Mouse (Mus musculus): ENCODE data around the gene Celf5.
A peak's percentile ranks its signal among the peaks of the same experiment; 100 is the strongest.

The Celf5 gene

DNA sequence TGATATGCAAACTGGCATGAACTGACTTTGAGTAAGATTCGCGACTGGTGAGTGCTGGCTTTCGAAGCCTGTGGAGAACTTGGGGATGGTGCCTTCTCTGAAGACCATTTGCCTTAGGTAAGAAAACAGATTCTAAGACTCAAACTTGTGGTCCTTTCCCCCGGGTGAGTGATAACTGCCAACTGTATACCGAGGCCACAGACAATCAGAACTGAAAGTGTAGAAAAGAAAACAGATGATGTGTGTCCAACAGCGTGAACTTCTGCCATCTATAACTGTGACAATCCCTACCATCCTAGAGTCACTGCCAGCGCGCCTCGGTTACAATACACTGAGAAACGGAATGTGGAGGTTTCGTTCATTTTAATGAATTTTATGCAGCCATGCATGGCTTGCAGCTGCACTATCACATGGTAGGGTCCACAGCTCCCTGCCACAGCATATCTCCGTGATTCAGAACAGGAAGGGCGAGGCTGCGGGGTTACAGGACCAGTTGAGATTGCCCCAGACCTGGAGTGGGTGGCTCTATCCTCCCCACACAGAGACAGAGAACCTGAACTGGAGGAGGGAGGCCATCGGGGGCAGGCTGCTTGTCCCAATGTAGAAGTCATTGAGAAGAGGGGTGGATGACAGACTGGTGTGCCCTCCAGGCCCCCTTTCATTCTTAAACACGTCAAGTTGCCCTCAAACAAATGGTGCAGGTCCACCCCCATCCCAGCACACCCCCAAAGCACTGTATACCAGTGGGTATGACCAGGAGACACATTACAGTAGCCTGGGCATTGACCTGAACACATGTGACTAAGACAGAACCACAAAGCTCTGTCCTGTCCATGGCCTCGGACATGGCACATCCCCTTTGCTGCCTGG, 15.1 kb upstream of the Celf5 start:
- DNase-seq (ENCODE audit: low read depth) = no peak

DNA sequence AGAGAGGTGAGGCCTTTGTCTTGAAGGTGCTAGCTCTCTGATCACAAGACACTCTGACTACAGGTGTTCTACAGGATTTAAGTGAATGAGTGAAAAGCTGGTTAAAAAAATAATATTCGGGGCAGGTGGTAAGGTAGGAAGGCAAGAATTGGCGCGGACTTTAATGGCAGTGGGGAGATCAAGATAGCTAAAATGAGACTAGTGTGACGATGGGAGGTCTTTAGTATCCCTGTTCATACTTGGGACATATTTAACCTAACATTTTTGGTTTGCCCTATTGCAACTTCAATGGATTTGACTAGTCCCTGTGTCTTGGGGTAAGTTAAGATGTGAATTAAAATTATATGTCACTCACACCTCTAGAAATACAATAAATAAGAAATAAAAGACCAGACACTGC, 14.5 kb upstream of the Celf5 start:
- no peak for DNase-seq (ENCODE audit: low read depth)

DNA sequence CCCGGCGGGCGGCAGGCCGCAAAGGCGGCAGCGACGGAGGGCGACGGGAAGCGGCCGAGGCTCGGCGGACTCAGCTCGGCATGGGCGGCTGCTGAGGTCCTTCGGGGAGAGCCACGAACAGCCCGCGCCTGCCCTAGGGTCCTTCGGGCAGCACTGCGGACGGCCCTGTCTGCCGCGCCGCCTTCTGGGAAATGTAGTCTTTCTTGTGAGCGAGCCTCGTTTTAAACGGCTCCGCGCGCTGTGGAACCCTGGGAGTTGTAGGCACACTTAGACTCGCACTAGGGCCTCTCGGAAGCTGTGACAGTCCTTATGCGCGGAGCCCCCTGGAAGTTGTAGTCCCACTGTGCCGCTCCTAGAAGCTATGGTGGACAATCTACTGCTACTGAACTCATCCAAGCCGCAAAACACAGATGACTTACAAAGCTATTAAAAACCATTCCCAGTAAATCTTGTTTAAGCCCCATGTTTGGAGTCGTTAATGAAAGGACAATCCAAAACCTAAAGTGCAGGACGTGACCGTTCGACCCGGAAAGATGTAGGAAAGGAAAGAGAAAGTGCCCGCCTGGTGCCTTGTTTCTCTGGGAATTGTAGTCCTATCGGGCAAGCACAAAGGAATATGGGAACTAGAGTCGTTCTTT, 13.9 kb upstream of the Celf5 start, which contains the start of gene Ncln:
TSS of gene Ncln (minus strand) at position 129 of the 638 bp plus-strand sequence.
- DNase-seq (ENCODE audit: low read depth) = peak; percentile 98

DNA sequence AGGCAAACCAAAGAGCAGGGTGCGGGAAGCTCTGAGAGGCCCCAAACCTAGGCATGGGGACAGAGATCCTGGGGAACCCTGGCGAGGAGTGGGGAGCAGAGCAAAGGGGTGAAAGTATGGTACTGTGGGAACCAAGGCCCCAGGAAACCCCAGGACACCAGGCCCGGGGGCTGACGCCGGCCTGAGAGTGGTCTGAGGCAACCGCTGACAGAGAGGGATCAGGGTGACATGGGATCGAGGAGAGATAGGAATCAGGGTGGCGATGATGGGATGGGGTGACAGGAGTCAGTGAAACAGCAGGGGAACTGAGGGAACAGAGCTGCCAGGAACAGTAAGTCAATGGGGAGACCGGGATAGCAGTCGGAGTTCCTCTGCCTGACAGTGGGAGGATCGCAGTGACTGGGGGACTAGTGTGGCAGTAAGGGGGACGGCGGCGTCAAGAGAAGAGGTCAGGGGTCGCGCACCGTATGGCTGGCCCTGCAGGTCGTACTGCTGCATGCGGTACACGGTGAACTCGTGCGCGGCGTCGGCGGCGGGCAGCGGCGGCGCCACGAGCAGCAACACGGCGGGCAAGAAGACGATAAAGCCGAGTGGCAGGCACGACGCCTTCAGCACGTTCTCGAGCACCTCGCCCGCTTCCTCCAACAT, 13.2 kb upstream of the Celf5 start:
- no peak for DNase-seq (ENCODE audit: low read depth)

DNA sequence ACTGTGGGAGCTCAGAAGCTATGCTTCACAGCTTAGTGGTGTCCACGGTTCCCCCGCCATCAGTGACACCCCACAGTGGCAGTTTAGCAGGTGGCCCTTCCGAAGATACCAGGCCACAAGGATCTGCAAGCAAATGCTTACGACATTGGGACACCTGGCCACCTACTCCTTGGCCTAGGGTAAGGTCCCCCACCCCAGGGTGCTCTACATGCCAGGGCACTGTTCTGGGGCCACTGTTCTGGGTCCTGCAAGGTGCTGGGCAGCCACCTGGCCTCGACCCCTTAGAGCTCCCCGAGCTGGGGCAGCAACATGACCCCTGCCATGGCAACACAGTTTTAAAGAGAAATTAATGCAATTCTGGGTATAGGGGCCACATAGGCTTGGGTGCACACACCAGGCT, 12.6 kb upstream of the Celf5 start:
- DNase-seq (ENCODE audit: low read depth) = no peak

DNA sequence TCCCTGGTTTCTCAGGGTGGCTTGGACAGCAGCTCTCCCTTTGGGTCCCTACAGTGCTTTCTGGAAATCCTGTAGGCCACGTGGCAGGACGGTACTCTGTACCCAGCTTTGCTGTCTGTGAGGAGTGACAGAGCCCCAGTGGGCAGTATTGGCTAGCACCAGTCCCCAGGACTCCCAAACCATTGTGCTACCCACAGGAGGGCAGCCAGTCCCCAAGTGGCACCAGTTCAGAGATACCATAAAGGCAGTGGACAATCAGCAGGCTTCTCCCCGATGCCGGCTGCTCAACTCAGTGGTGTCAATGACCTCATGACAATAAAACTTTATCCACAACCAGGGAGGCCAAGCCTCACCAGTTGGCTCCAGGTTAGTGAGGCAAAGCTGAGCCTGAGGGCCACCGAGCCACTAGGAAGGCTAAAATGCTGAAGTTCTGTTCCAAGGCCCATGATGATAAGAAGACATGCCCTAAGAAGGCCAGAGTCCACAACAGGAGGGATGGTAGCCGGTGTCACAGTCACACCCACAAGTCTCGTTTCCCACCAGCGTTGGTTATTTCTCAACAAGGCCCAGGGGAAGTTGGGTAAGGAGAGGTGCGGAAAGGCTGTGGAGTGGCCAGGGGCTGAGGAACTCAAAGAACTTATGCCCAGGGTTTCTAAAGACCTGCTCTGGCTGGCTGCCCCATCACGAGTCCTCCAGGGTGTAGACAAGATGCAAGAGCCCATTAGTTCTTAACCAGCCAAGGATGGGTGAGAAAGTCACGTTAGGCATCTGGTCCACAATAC, 11.9 kb upstream of the Celf5 start:
- DNase-seq (ENCODE audit: low read depth) = no peak

DNA sequence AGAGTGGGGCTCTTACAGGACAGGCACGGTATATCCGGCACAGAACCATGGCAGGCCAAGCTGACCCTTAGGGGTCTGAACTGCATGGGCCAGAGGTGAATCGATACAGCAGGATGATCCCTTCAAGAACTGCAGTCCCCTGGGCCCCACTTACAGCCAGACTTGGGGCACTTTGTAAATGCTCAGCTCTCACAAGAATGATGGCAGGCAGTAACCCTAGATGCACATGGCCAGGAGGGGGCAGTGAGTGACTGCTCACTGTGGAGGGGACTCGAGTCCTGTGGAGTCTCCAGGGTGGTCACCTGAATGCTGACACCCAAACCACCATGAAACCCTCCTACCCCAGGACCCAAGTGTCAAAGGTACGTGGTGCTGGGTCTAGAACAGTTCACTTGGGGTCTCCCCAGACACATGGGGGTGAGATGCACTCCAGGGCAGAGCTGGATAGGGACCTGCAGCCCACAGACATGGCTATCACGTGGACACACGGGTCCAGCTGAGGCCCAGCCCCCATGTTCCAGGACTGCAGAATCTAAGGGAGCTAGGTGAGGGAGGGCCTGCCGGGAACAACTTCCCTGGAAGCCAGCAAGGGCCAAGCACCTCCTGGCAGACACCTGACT, 11.2 kb upstream of the Celf5 start:
- peak; percentile 53 for DNase-seq (ENCODE audit: low read depth)

DNA sequence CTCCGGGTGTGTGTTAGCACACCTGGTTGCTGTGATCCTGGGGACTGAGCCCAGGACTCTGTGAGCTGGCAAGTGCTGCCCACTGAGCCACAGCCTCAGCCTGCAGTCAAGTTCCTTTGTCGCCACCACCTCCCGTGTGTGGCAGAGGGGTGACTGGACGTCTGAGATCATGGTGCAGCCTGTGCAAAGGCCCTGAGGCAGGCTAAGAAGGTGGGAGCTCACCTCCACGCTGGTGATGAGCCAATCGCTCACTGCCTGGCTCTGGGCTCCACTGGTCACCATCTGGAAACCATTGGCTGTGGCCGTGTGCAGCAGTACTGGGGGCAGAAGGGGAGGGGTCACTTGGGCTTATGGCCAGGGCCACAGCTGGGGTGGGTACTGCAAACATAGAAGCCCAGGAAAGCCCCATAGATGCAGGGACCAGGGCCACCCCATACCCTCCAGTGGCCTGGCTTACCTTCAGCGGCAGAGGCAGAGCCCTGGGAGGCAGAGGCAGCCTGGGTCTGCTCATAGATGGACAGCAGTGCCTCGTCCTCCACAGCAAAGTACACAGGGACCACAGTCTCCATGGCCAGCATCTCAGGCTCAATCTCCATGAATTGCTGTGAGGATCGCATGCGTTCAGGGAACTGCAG, 10.2 kb upstream of the Celf5 start:
- DNase-seq (ENCODE audit: low read depth) = no peak

DNA sequence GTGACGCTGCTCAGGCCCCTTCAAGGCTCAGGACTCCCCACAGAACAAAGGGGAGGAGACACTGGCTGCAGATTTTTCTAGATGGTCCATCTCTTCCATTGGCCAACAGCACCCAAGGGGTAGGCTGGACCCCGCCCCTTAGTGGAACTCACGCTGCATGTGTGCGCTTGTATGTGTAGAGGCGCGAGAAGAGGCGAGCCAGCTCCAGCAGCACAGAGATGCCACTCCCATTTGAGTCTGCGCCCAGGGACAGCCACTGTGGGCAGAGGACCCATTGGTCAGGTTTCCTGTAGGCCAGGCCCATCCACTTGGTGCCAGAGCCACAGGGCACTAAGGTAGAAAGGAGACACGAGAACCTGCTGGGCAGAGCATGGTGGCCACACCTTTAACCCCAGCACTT, 8.5 kb upstream of the Celf5 start:
- DNase-seq (ENCODE audit: low read depth) = no peak

DNA sequence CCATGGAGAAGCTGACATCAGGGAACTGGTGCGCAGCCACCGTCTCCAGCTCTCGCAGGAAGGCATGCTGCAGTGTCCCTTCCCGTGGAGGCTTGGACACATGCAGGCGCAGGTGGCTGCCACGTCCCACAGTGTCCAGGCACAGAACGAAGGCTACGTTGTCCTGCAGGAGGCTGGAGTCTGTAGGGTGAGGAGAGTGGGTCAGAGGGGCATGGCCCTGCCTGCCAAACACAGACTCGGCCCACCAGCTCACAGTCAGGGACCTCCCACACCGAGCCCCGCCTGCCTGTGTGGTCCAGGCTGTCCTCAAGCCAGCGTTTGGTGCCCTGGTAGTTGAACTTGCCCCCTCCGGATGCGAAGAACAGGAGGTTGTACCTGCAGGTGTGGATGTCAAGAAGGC, 7.4 kb upstream of the Celf5 start:
- no peak for DNase-seq (ENCODE audit: low read depth)

DNA sequence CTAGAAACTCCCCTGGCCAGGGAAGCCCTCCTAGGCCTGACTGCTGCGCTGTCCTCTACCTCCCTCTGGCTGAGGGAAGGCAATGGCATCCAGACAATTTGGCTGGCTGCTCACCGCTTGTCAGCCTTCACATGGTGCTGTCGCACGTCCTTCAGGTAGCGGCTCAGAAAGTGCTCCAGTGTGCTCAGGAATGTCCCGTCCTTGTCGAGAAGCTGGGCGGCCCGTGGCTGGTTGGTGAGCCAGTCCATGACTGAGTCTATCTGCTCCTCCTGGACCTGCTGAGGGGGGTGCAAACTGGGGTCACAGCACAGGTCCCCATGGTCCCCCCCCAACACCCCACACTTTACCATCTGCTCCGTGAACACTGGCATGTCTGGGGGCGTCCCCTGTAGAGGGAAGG, 5.6 kb upstream of the Celf5 start:
- DNase-seq (ENCODE audit: low read depth) = no peak

DNA sequence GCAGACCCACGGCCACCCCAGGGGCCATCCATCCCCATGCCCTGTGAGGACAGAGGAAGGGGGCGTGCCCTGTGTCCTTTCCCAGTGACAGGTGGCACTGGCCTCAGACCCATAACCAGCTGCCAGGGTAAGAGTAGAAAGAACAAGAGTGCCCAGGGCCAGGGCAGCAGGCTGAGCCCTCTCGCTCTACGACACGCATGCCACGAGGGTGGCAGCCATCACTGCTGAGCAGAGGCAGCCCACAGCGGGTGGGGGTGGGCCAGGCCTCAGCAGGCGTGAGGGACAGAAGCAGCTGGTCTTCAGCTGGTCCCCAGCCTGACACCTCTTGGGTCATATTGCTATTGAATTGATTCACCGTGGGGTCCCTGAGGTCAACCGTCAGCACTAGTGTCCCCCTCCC, 4.0 kb upstream of the Celf5 start:
- no peak for DNase-seq (ENCODE audit: low read depth)

DNA sequence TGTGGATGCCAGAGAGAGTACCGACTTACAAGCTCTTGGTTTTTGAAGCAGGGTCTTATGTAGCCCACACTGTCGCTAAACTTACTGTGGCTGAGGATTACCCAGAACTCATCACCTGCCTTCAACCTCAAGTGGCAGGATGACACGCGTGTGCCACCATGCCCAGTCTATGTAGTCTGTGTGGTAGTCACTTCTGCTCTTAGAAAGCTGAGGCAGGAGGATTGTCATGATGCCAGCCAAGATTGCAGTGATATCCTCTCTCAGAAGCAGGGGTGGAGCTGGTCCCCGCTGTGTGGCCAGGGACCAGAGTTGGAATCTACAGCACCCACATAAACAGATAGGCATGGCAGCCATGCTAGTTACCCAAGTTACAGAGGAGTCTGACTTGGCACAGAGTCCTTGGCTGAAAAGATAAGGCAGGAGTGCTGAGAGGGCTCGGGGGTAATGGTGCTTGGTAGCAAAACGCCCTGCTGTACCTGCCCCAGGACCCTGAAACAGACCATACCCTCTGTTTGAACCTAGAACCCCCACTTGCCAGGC, 3.0 kb upstream of the Celf5 start:
- no peak for DNase-seq (ENCODE audit: low read depth)

DNA sequence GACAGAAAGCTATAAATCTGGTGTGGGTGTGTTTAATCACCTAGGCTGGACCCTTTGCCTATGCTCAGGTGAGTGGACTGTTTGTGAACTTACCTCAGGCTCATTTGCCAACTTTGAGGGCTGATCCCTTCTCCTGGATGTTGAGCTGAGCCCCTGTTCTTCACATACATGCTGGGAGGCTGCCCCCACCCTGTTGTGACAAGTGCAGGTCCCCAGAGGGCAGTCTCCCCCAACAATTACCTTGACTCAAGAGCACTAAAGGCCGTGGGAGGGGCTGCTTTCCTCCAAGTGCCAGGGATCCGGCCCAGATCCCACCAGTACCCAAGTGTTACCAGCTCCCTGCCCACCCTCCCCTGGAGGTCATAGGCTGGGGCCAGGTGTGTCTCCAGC, 2.5 kb upstream of the Celf5 start:
- DNase-seq (ENCODE audit: low read depth) = peak; percentile 61

DNA sequence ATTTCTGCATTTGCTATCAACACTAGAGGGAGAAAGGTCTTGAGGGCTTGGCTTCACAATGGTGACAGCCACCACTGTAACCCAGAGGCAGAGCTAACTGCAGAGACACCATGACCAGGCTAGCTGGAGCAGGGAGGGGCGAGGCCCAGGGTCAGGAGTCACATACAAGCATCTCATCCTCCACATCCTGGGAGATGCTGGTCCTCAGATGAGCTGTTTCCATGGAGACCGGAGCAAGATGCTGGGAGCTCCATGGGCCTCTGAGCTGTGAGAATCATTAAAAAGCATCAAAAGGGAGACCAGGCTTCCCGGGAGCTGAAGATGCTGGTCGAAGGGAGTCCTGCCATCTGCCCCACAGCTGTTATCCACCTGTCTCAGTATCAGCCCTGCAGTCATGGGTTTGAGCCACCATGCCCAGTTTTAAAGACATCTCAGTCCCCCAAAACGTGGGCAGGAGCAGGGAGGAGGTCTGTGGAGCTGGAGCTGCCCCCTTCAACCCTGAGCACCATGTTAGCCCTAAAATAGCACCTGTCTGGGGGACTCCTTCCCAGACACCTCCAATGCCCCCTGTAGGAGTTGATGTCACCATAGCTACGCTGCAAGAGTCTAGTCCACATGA, 2.0 kb upstream of the Celf5 start:
- no peak for DNase-seq (ENCODE audit: low read depth)

DNA sequence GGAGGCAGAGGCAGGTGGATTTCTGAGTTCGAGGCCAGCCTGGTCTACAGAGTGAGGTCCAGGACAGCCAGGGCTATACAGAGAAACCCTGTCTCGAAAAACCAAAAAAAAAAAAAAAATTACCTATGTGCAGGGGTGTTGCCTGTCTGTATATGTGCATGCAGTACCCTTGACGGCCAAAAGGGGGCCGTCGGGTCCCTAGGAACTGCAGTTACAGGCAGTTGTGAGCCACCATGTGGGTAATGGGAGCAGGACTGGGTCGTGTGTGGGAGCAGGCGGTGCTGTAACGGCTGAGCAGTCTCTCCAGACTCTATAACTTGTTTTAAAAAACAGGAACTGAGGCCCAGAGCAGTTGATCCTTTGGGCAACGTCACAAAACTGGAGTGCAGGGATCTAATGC, 1.5 kb upstream of the Celf5 start:
- DNase-seq (ENCODE audit: low read depth) = peak; percentile 80

DNA sequence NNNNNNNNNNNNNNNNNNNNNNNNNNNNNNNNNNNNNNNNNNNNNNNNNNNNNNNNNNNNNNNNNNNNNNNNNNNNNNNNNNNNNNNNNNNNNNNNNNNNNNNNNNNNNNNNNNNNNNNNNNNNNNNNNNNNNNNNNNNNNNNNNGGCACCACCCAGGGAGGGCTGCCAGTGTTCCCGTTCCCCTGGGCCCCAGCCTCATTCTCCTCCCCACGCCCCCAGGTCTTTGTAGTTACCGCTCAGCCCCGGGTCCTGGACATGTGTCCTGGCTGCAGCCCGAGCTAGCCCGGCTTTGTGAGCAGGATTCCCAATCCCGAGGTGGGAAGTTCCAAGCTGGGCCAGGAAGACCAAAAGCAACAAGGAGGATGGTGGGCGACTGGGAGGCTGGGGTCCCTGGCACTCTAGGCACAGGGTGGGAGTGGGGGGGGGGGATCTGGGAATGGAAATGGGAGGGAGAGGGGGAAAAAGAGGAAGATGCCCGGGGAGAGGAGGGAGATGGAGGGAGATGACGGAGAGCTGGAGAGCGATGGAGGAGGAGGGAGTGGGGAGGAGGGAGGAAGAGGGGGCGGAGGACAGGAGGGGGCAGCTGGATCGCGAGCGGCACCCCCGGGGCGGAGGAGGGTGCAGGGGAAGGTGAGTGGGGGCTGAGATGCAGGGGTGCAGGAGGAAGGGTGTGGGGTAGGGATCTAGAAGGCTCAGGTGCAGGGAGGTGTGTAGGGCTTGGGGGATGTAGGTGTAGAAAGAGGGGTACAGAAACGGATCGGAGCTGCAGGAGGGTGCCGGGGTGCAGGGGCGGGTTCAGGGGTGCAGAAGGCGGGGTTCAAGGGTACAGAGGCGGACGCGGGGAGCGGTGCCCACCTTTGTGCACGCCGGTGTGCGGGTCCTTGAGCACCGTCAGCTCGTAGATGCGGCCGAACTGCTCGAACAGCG, 640 bp downstream of the Celf5 start:
- DNase-seq (ENCODE audit: low read depth) = no peak

DNA sequence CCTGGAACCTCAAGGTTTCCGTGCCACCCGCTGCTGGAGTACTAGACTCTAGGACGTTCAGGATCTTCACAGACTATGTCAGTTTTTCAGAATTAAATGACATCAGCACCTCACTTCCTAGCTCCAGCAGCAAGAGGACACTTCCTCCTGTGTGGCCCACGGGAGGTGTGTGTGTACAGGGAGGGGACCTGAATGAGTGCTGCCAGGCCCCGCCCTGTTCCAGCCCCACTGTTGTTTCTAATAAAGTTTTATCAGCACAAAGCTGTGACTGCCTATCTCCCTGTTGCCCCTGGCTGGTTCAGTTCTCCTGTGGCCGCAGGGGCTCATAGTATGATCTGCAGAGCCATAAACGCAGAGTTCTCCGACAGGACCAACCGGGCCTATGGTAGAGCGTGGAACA, 8.0 kb downstream of the Celf5 start:
- no peak for DNase-seq (ENCODE audit: low read depth)

DNA sequence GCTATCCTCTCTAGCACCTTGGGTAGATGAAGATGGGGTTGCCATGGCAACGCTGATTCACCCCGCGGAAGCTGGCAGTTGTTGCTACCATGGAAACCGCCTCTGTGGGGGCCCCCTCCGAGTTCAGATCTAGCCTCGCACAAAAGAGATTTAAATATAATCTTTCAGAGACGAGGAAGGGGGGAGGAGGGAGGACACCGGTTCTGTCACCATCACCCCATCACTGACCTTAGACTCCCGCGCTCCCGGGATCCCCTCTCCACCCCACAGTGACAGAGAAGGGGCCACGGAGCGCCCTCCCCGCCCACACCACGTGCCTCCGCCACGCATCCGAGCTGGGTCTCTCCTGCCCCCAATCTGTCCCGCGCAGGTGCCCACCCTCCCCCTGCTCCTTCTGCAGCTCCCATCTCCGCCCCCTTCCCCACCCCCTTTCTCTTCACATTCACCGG, 9.5 kb downstream of the Celf5 start:
- peak; percentile 74 for DNase-seq (ENCODE audit: low read depth)
